Mouse (Mus musculus): ENCODE data around the gene Ttc37.

DNA sequence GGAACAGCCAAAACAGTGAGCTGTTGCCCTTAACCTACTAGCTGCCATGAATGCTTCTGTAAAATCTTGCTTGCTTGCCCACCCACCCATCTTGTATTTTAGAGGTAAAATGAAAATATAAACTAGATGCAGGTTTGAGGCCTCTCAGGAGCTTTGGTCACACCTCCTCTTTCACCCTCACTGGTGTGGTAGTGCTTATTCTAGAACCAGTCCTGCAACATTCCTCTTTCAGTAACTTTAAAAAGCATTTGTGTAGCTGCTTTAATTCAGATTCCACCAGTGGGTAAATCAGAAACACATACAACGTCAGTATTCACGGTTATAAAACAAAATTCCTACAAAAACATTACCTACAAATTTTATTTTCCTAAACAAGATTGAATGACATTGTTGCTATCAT lies 62.1 kb downstream of the Ttc37 start:
- TF ChIP-seq POLR2A (IDR thresholded peaks at IDR 0.05; ENCODE audit: borderline replicate concordance, insufficient read depth, low read length) (no peak), CTCF (IDR thresholded peaks at IDR 0.05; ENCODE audit: borderline replicate concordance, insufficient read depth, low read depth, low read length) (no peak)
